Mouse (Mus musculus) embryo, embryonic 11 days (tissue): Measurements from ENCODE around the gene Stat5b.
A peak's percentile ranks its signal among the peaks of the same experiment; 100 is the strongest.
"Not testable (repeated sequence)": the region's sequence is repeated elsewhere in the genome, so short reads cannot be mapped to it uniquely, and the experiment has no call there.

Experiments used
- DNase-seq: peaks from one replicate; pipeline ENCODE4 v3.0.0-alpha.2; 2015

Stat5b gene

GRCm38 (mm10) chr11:100806380-100807305 is 43.9 kb downstream of the Stat5b start:
- DNase-seq, result no peak

- no peak for DNase-seq
These were observed 45.0 kb downstream of the Stat5b start for GRCm38 (mm10) chr11:100805535-100805934.

- DNase-seq, result no peak
These were observed 46.1 kb downstream of the Stat5b start for GRCm38 (mm10) chr11:100804409-100804808.

GRCm38 (mm10) chr11:100799426-100799825 is 51.1 kb downstream of the Stat5b start:
- peak; percentile 35 for DNase-seq

GRCm38 (mm10) chr11:100796585-100796984 is 53.9 kb downstream of the Stat5b start:
- no peak for DNase-seq

- DNase-seq, result no peak
These were observed 55.1 kb downstream of the Stat5b start for GRCm38 (mm10) chr11:100795386-100795785.

- DNase-seq, result no peak
These were observed 59.0 kb downstream of the Stat5b start for GRCm38 (mm10) chr11:100791457-100792049.

- not testable (repeated sequence) for DNase-seq
These were observed 59.9 kb downstream of the Stat5b start for GRCm38 (mm10) chr11:100790644-100791043.

GRCm38 (mm10) chr11:100789702-100790101 is 60.8 kb downstream of the Stat5b start:
- DNase-seq, result no peak

- no peak for DNase-seq
These were observed 64.8 kb downstream of the Stat5b start for GRCm38 (mm10) chr11:100785774-100786173.

GRCm38 (mm10) chr11:100784286-100784685 is 66.2 kb downstream of the Stat5b start:
- DNase-seq, result no peak

GRCm38 (mm10) chr11:100782568-100782967 is 68.0 kb downstream of the Stat5b start:
- no peak for DNase-seq

GRCm38 (mm10) chr11:100781763-100782475 is 68.6 kb downstream of the Stat5b start:
- DNase-seq, result no peak

GRCm38 (mm10) chr11:100780247-100780646 is 70.3 kb downstream of the Stat5b start:
- no peak for DNase-seq

- no peak for DNase-seq
These were observed 72.5 kb downstream of the Stat5b start for GRCm38 (mm10) chr11:100778069-100778468.

- DNase-seq, result no peak
These were observed 74.6 kb downstream of the Stat5b start for GRCm38 (mm10) chr11:100775921-100776320.

- no peak for DNase-seq
These were observed 76.3 kb downstream of the Stat5b start for GRCm38 (mm10) chr11:100774261-100774660.

GRCm38 (mm10) chr11:100770646-100771408 is 79.7 kb downstream of the Stat5b start, which contains the start of gene Ghdc:
TSS of gene Ghdc (minus strand) at chr11:100770957.
- DNase-seq, result peak; percentile 77

- DNase-seq, result no peak
These were observed 80.5 kb downstream of the Stat5b start for GRCm38 (mm10) chr11:100769980-100770379.

- DNase-seq, result no peak
These were observed 82.7 kb downstream of the Stat5b start for GRCm38 (mm10) chr11:100767871-100768270.

GRCm38 (mm10) chr11:100766726-100767125 is 83.8 kb downstream of the Stat5b start:
- DNase-seq, result no peak

- DNase-seq, result no peak
These were observed 87.7 kb downstream of the Stat5b start, which contains the start of gene Hcrt for GRCm38 (mm10) chr11:100762831-100763230. TSS of gene Hcrt (minus strand) at chr11:100762931.
